Mouse (Mus musculus): ENCODE measurements around the gene Smc2. TPM values are rescaled to one million over a fixed set of nuclear protein-coding genes. Genes with fewer than 3 reads are reported as not detected.

Smc2 gene
- 38.1 and 59.2 TPM in 2 replicates for polyA plus RNA-seq (2015; fragmentation: Nextera tagmentation; extraction: Ambion mirVana)

DNA sequence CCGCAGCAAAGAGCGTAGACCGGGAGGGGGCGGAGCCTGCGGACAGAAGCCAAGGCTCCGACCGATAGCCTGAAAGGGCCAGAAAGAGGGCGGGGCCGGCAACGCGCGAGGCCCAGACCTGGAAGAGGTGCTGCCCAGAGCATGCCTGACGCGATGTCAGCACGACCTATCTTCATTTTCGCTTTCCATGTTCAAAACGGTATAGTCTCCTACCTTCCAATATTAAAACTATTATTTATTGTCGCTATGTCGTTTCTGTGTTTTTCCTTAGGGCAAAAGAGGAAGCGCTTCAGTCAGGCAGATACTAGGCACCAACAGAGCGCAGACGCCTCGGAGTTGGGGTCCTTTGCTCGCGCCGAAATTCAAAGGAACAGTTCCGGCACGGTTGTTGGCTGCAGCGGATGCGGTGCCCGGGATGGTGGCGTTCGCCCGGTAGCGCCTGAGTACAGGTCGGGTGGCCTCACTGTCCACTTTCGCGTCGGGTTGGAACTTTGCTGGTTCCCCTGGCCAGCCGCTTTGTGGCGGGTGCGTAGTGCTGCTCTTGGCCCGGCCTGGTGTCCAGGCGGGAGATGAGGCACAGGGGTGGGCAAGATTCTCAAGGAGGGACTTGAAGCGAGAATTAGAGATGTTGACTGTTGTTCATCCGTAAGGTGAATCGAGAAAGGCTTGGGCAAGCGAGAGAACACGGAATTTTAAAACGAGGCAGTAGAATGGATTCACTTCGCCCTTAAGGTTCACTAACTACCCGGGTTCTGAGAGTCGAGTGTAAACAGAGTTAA is at the start of gene Smc2:
Gene Smc2 (plus strand): TSS at position 358 of the 779 bp plus-strand sequence.

DNA sequence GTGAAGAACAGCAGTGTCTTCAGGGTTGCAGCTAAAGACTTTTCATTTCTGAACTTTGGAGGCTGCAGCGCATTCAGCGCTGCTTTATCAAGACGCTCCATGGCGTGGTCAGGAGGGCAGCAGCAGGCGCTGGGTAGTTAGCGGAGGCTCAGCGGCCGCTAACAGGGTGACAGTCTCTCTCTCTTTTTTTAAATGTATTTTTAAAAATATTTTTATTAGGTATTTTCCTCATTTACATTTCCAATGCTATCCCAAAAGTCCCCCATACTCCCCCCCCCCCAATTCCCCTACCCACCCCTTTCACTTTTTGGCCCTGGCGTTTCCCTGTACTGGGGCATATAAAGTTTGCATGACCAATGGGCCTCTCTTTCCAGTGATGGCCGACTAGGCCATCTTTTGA is 58.1 kb downstream of the Smc2 start, which contains the start of gene Vma21-ps:
Gene Vma21-ps (minus strand): TSS at position 101 of the 400 bp plus-strand sequence.

Other genes starting within 250 kb of the Smc2 start
- gene Vma21-ps, start 58.0 kb downstream of the Smc2 start, polyA plus RNA-seq (2015; fragmentation: Nextera tagmentation; extraction: Ambion mirVana), result 0.92 TPM in 1 of 2 replicates, not detected in the other
- not detected in 2 replicates for gene Toporsl, start 157.0 kb downstream of the Smc2 start, polyA plus RNA-seq (2015; fragmentation: Nextera tagmentation; extraction: Ambion mirVana)